Mouse (Mus musculus): ENCODE results near the gene Lrrc55. TPM values are rescaled to one million over a fixed set of nuclear protein-coding genes. Genes with fewer than 3 reads are reported as not detected.
"Not testable (repeated sequence)": the region's sequence is repeated elsewhere in the genome, so short reads cannot be mapped to it uniquely, and the experiment has no call there.

Lrrc55 gene
- 1 to 10 TPM in 1 of 2 experiments, under 1 TPM in 1; 0.59 to 1.8 TPM for total RNA-seq (2021)
- long read RNA-seq, experiment 1, partial matches to known transcripts, result 0 of 2 reads
- long read RNA-seq, experiment 1, other reads (novel, unspliced or antisense), result 2 of 2 reads
- long read RNA-seq, experiment 2, partial matches to known transcripts, result 0 of 1 reads
- long read RNA-seq, experiment 2, other reads (novel, unspliced or antisense), result 1 of 1 reads

- DNase-seq, result no peak
These were observed at the start of gene Lrrc55 for GRCm38 (mm10) chr2:85196901-85197300. Lrrc55 (minus strand) TSS chr2:85197197.

- DNase-seq, result peak; percentile 54
These were observed 49.6 kb upstream of the Lrrc55 start for GRCm38 (mm10) chr2:85246506-85247082.

- DNase-seq, result no peak
These were observed 48.7 kb upstream of the Lrrc55 start for GRCm38 (mm10) chr2:85245737-85246136.

- DNase-seq, result peak; percentile 35
These were observed 41.2 kb upstream of the Lrrc55 start for GRCm38 (mm10) chr2:85238068-85238667.

GRCm38 (mm10) chr2:85237231-85237630 lies 40.2 kb upstream of the Lrrc55 start:
- not testable (repeated sequence) for DNase-seq

GRCm38 (mm10) chr2:85230771-85231511 lies 33.9 kb upstream of the Lrrc55 start:
- DNase-seq, result no peak

- DNase-seq, result no peak
These were observed 32.6 kb upstream of the Lrrc55 start for GRCm38 (mm10) chr2:85229606-85230005.

GRCm38 (mm10) chr2:85227816-85228335 lies 30.9 kb upstream of the Lrrc55 start:
- no peak for DNase-seq

GRCm38 (mm10) chr2:85224221-85225179 lies 27.5 kb upstream of the Lrrc55 start:
- DNase-seq, result no peak

GRCm38 (mm10) chr2:85216606-85217005 lies 19.6 kb upstream of the Lrrc55 start:
- DNase-seq, result no peak

- no peak for DNase-seq
These were observed 16.7 kb upstream of the Lrrc55 start for GRCm38 (mm10) chr2:85213746-85214145.

- no peak for DNase-seq
These were observed 12.3 kb upstream of the Lrrc55 start for GRCm38 (mm10) chr2:85209301-85209700.

GRCm38 (mm10) chr2:85205170-85205569 lies 8.2 kb upstream of the Lrrc55 start:
- DNase-seq, result no peak

GRCm38 (mm10) chr2:85198011-85198965 lies 1.3 kb upstream of the Lrrc55 start:
- DNase-seq, result no peak

GRCm38 (mm10) chr2:85194566-85194965 lies 2.4 kb downstream of the Lrrc55 start:
- DNase-seq, result no peak

- DNase-seq, result no peak
These were observed 9.3 kb downstream of the Lrrc55 start for GRCm38 (mm10) chr2:85187582-85188151.

- DNase-seq, result no peak
These were observed 18.7 kb downstream of the Lrrc55 start for GRCm38 (mm10) chr2:85178139-85178800.

GRCm38 (mm10) chr2:85173545-85173944 lies 23.5 kb downstream of the Lrrc55 start:
- DNase-seq, result no peak

GRCm38 (mm10) chr2:85172763-85173103 lies 24.3 kb downstream of the Lrrc55 start:
- no peak for DNase-seq
